Mouse (Mus musculus) embryonic fibroblast, embryonic 13.5 days (primary cell): ENCODE results near the gene Abcc6.

Source experiments
- CTCF ChIP-seq: IDR thresholded peaks from 2 replicates; pipeline ENCODE4 v1.5.1; 2011; ENCODE audit warnings: mild to moderate bottlenecking, control low read depth, low read length, moderate library complexity, borderline replicate concordance; ENCODE audit not compliant: insufficient read depth
- POLR2A ChIP-seq: IDR thresholded peaks from 2 replicates; pipeline ENCODE4 v1.6.1; 2011; ENCODE audit warnings: low read depth, mild to moderate bottlenecking, control low read depth, low read length, moderate library complexity

- TF ChIP-seq CTCF (no peak), POLR2A (no peak)
These were observed 48.5 kb downstream of the Abcc6 start for GRCm38 (mm10) chr7:45981612-45982011.
